Mouse (Mus musculus) ES-E14 (cell line): ENCODE data around the gene Fcrlb. TPM values are rescaled to one million over a fixed set of nuclear protein-coding genes. Genes with fewer than 3 reads are reported as not detected.

Experiments
- DNase-seq: peaks from one replicate; pipeline ENCODE4 v3.0.0-alpha.2; 2013; ENCODE audit warnings: low read depth, low spot score
- H3K27ac ChIP-seq: 2 replicates; pipeline ENCODE4 v1.5.1; 2012; ENCODE audit warnings: low read depth, mild to moderate bottlenecking, low read length, moderate library complexity, mixed read lengths; ENCODE audit not compliant: poor library complexity, insufficient read depth, severe bottlenecking
- H3K36me3 ChIP-seq: 2 replicates; pipeline ENCODE4 v1.6.1; 2012; ENCODE audit warnings: mild to moderate bottlenecking, low read length, moderate library complexity, mixed read lengths; ENCODE audit not compliant: control insufficient read depth, poor library complexity, insufficient read depth, severe bottlenecking
- H3K4me1 ChIP-seq, 2 experiments: fragments of 150-350 bp in 1 of 2; sonication (generic) in 1 of 2; 2 replicates each; pipeline ENCODE4 v1.6.1; 2012; ENCODE audit warnings: low read length in 2 of 2, mild to moderate bottlenecking in 1 of 2, mixed read lengths in 1 of 2; ENCODE audit not compliant: control insufficient read depth in 2 of 2, insufficient read depth in 2 of 2, poor library complexity in 1 of 2
- H3K4me3 ChIP-seq, 2 experiments: fragments of 150-350 bp in 1 of 2; sonication (generic) in 1 of 2; 2 replicates each; pipeline ENCODE4 v1.5.1; 2012; ENCODE audit warnings: low read length in 2 of 2, low read depth in 1 of 2, mild to moderate bottlenecking in 1 of 2, mixed read lengths in 1 of 2; ENCODE audit not compliant: insufficient read depth in 1 of 2, poor library complexity in 1 of 2, severe bottlenecking in 1 of 2
- H3K9ac ChIP-seq: 2 replicates; pipeline ENCODE4 v1.6.1; 2012; ENCODE audit warnings: low read depth, mild to moderate bottlenecking, low read length, mixed read lengths; ENCODE audit not compliant: poor library complexity, insufficient read depth, severe bottlenecking
- H3K9me3 ChIP-seq: fragments of 150-350 bp; sonication (generic); 2 replicates; pipeline ENCODE4 v1.6.1; 2012; ENCODE audit warnings: low read depth, mild to moderate bottlenecking, low read length; ENCODE audit not compliant: control insufficient read depth, insufficient read depth
- CHD2 ChIP-seq: IDR thresholded peaks from 2 replicates; pipeline ENCODE4 v1.6.1; 2014; ENCODE audit warnings: mild to moderate bottlenecking, low read depth, low read length, inconsistent platforms
- HCFC1 ChIP-seq: IDR thresholded peaks from 2 replicates; pipeline ENCODE4 v1.6.1; 2012; ENCODE audit warnings: low read length, inconsistent platforms, borderline replicate concordance; ENCODE audit not compliant: insufficient read depth
- MAFK ChIP-seq: IDR thresholded peaks from 2 replicates; pipeline ENCODE4 v1.6.1; 2014; ENCODE audit warnings: mild to moderate bottlenecking, low read depth, low read length, inconsistent platforms; ENCODE audit not compliant: insufficient read depth
- ZC3H11A ChIP-seq: IDR thresholded peaks from 2 replicates; pipeline ENCODE4 v1.6.1; 2012; ENCODE audit warnings: low read depth, mild to moderate bottlenecking, inconsistent platforms, low read length, borderline replicate concordance
- ZNF384 ChIP-seq: IDR thresholded peaks from 2 replicates; pipeline ENCODE4 v1.6.1; 2012; ENCODE audit warnings: low read depth, low read length, inconsistent platforms
- in situ Hi-C, 2 experiments: fragments of 600-800 bp; cut with MboI; formaldehyde crosslinking; loops; one replicate each; pipeline ENCODE4 v1.15.1; 2025; ENCODE audit warnings: low sequenced_read_pairs in 2 of 2, inconsistent platforms in 1 of 2; ENCODE audit not compliant: unreplicated experiment in 2 of 2
- total RNA-seq: library from RNA; depleted of rRNA; stranded (reverse); fragments of 300-350 nt; gene quantifications from 2 replicates; pipeline ENCODE4 v1.2.3, GENCODE M21; 2012

Fcrlb gene
- total RNA-seq, 1 experiment: not detected

DNA sequence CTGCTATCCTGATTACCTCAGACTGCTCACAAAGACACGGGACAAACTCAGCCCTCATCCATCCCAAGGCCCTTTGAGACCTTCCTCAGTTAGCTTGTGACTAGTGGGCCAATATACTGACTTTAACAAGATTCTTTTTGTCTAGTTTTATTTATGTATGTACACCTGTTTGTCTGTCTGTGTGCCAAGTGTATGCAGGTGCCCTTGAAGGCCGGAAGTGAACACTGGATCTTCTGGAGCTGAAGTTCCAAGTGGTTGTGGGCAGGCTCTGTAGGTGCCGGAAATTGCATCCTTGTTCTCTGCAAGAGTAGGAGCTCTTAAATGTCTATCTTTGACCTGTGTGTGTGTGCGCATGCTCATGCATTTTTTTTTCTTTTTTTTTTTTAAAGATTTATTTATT, 16.5 kb upstream of the Fcrlb start:
- TF ChIP-seq ZC3H11A (no peak), MAFK (no peak), HCFC1 (no peak), ZNF384 (no peak), CHD2 (no peak)
- no peaks in the 10 kb centered on the region for H3K9me3 ChIP-seq
- no peaks in the 10 kb centered on the region for H3K36me3 ChIP-seq
- in situ Hi-C loops: no loop called here
- no peak for DNase-seq
- H3K4me3 ChIP-seq: no peak overlapping the region
- H3K9ac ChIP-seq: no peak overlapping the region
- no peak overlapping the region for H3K27ac ChIP-seq
- no peaks in the 10 kb centered on the region for H3K4me1 ChIP-seq

- Histone ChIP-seq H3K9me3 (no peaks in the 10 kb centered on the region), H3K36me3 (no peaks in the 10 kb centered on the region), H3K4me1 (no peaks in the 10 kb centered on the region), H3K4me3 (no peak overlapping the region), H3K27ac (no peak overlapping the region), H3K9ac (no peak overlapping the region)
- DNase-seq: no peak
- in situ Hi-C loops: no loop called here
- no peak for TF ChIP-seq ZNF384
- TF ChIP-seq MAFK: no peak
Measured at GRCm38 (mm10) chr1:170928467-170928866, 15.7 kb upstream of the Fcrlb start.

DNA sequence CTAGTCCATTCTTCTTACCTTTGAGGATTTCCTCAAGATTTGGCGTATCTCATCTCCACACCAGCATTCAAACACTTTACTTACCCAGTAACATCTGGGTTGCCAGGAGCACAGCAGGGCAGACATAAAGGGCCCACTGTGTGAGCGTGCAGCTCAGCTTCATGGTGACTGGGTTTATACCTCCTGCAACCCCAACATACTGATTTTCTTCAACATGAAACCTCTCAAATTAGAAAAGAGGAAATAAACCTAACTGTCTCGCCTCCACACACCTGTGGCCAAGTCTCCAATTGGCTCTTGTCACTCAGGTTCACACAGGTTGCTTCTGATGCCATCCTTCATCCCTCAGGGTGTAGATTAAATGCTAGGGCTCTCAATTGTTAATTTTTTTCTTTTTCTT, 14.6 kb upstream of the Fcrlb start, which contains the start of gene Fcrla:
Gene Fcrla, minus strand, starts transcription at position 206 of the 400 bp plus-strand sequence.
- no peaks in the 10 kb centered on the region for H3K9me3 ChIP-seq
- in situ Hi-C loops: no loop called here
- no peaks in the 10 kb centered on the region for H3K4me1 ChIP-seq
- H3K36me3 ChIP-seq: no peaks in the 10 kb centered on the region
- H3K4me3 ChIP-seq: no peak within 1 kb of the TSS
- TF ChIP-seq HCFC1 (no peak), CHD2 (no peak), ZNF384 (no peak), ZC3H11A (no peak), MAFK (no peak)
- H3K27ac ChIP-seq: no peak within 1 kb of the TSS
- no peak within 1 kb of the TSS for H3K9ac ChIP-seq
- no peak for DNase-seq

- Histone ChIP-seq H3K4me1 (no peaks in the 10 kb centered on the region), H3K36me3 (no peaks in the 10 kb centered on the region), H3K9ac (no peak overlapping the region), H3K4me3 (no peak overlapping the region), H3K27ac (no peak overlapping the region), H3K9me3 (no peaks in the 10 kb centered on the region)
- no peak for DNase-seq
- TF ChIP-seq HCFC1 (no peak), ZNF384 (no peak), ZC3H11A (no peak), CHD2 (no peak), MAFK (no peak)
- in situ Hi-C loops: no loop called here
Measured at GRCm38 (mm10) chr1:170926941-170927340, 14.2 kb upstream of the Fcrlb start.

DNA sequence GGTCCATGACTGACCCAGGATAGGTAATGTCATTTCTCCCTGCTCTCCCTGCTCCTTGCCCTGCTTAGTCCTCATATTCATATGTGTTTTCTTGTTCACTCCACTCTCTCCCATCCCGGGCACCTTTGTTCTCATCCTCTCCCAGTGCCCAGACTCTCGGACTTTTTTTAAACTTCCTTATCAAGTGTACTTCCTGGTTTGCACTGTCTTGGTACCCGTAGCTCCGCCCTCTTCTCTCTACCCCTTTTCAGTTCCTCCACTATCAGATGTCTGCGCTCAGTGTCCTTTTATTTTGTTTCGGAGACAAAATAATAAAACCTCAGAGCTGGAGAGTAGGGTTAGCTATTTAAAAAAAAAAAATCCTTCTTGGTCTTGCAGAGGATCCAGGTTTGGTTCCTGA, 11.7 kb upstream of the Fcrlb start:
- no peak for DNase-seq
- Histone ChIP-seq H3K9me3 (no peaks in the 10 kb centered on the region), H3K9ac (no peak overlapping the region), H3K36me3 (no peaks in the 10 kb centered on the region), H3K4me3 (no peak overlapping the region), H3K4me1 (no peaks in the 10 kb centered on the region), H3K27ac (no peak overlapping the region)
- TF ChIP-seq ZC3H11A: no peak
- TF ChIP-seq CHD2: no peak
- no peak for TF ChIP-seq MAFK
- TF ChIP-seq HCFC1: no peak
- no peak for TF ChIP-seq ZNF384
- in situ Hi-C loops: no loop called here
